Comparison of ENCODE assay signal across 20 mouse cellular contexts in the genomic region with DNA sequence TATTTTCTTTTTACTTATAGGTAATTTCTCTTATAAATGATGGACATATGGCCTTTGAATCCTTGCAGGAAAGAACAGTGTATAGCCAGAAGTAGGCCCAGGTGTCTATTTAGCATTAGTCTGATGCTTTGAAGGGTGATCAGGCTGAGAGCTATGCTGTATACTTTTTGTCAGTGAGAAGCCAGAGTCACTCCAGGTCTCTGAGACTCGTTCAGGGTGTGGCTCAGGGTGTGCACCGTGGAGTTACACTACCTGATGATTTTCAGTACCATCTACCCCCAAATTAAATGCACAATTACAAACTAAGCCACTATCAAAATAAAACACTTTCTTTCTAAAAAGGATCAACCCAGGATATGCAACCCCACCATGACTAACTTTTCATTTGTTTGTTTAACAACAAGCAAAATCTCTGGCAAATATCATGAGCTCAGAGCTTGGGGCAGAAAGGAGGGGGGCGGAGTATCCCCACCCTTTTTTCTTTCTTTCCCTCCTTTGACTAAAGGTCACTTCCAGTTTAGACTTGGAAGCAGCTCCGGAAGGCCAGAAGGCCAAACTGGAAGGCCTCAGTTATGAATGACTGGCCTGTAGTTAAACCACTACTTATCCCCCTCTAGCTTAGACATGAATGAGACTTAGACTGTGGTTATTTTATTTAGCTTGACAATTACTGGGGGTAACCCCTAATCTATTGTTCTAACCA. TPM values are rescaled to one million over a fixed set of nuclear protein-coding genes. Genes with fewer than 3 reads are reported as not detected.
DNase-seq lines count a peak whose midpoint lies in the region; ATAC-seq and TF ChIP-seq lines count a peak whose summit lies in the region.
"Had no signal": no experiment of that assay in that cellular context is flagged by ENCODE, and none has a peak within 500 bp of the region (broad histone marks: within the 10 kb centered on the region; RNA-seq: fewer than 3 reads in every experiment).

No protein-coding gene starts in this region.

- H3K36me3 ChIP-seq in kidney, embryonic 16.5 days (ENCODE audit: insufficient read depth, low read length) = peaks cover 6% of the 10 kb centered on the region; the same call in 1 of the 2 replicates
- 0 out of 2 replicates have a peak, but pooled peaks cover 2% of the 10 kb centered on the region for H3K36me3 ChIP-seq in intestine, embryonic 15.5 days
- H3K36me3 ChIP-seq in intestine, embryonic 16.5 days (ENCODE audit: control insufficient read depth, insufficient read depth, low read length) = 0 out of 2 replicates have a peak, but pooled peaks cover 2% of the 10 kb centered on the region
- no peaks in the 10 kb centered on the region for H3K36me3 ChIP-seq in stomach, postnatal 0 days (ENCODE audit: control insufficient read depth, insufficient read depth, low read length)
- H3K36me3 ChIP-seq: forebrain, embryonic 15.5 days had no signal

- H3K4me2 ChIP-seq in kidney, embryonic 16.5 days (replicated peaks; ENCODE audit: low read depth, low read length) = no peak overlapping the region
- no peak overlapping the region for H3K4me2 ChIP-seq in intestine, embryonic 15.5 days (replicated peaks)
- no peak overlapping the region for H3K4me2 ChIP-seq in intestine, embryonic 16.5 days (ENCODE audit: low read depth, low read length)
- no peak overlapping the region for H3K4me2 ChIP-seq in stomach, postnatal 0 days (replicated peaks; ENCODE audit: low read depth)
- H3K4me2 ChIP-seq: embryonic facial prominence, embryonic 15.5 days; forebrain, embryonic 15.5 days; heart, embryonic 11.5 days; heart, embryonic 15.5 days; hindbrain, embryonic 14.5 days had no signal

- no peak for ATAC-seq in kidney, embryonic 16.5 days (ENCODE audit: low FRiP score, low TSS enrichment)
- ATAC-seq in intestine, embryonic 15.5 days = peak; percentile 57
- peak; percentile 68 for ATAC-seq in intestine, embryonic 16.5 days
- ATAC-seq in stomach, postnatal 0 days (ENCODE audit: low FRiP score, low TSS enrichment) = peak; percentile 57
- no peak for ATAC-seq in activated CD4-positive, CD25-positive, alpha-beta regulatory T cell, adult 4 months
- ATAC-seq: forebrain, embryonic 15.5 days had no signal

- 87% methylated on average over 4 of the region's 4 CpGs for WGBS in kidney, embryonic 16.5 days
- WGBS in intestine, embryonic 15.5 days = 50% methylated on average over 4 of the region's 4 CpGs
- 49% methylated on average over 4 of the region's 4 CpGs for whole genome bisulfite sequencing in intestine, embryonic 16.5 days
- whole genome bisulfite sequencing in stomach, postnatal 0 days = 51% methylated on average over 4 of the region's 4 CpGs

- DNase-seq in kidney, adult 8-10 months = peak; percentile 38 to 44
- DNase-seq in stomach, postnatal 0 days (ENCODE audit: low spot score) = peak; percentile 30
- no peak for DNase-seq in gastrocnemius, adult 18-20 months (ENCODE audit: low spot score)
- DNase-seq: adrenal gland, adult 8-10 months; adrenal gland, postnatal 36 days; cerebellum, adult 2 months; cerebellum, postnatal 10 days; gastrocnemius, postnatal 10 days; heart, adult 2 months; heart, postnatal 14 days had no signal

- H3K4me1 ChIP-seq in kidney, embryonic 16.5 days (ENCODE audit: insufficient read depth, low read length) = no peaks in the 10 kb centered on the region
- 0 out of 2 replicates have a peak, but pooled peaks cover 2% of the 10 kb centered on the region for H3K4me1 ChIP-seq in intestine, embryonic 15.5 days (replicated peaks)
- H3K4me1 ChIP-seq in intestine, embryonic 16.5 days (ENCODE audit: control insufficient read depth, insufficient read depth, low read length) = peaks cover 4% of the 10 kb centered on the region
- H3K4me1 ChIP-seq in stomach, postnatal 0 days (replicated peaks; ENCODE audit: control insufficient read depth, insufficient read depth) = no peaks in the 10 kb centered on the region
- H3K4me1 ChIP-seq: embryonic facial prominence, embryonic 15.5 days; forebrain, embryonic 15.5 days; heart, embryonic 15.5 days had no signal

- H3K27me3 ChIP-seq in kidney, embryonic 16.5 days (ENCODE audit: insufficient read depth, low read length) = no peaks in the 10 kb centered on the region
- H3K27me3 ChIP-seq in intestine, embryonic 15.5 days (replicated peaks) = no peaks in the 10 kb centered on the region
- H3K27me3 ChIP-seq in intestine, embryonic 16.5 days (replicated peaks; ENCODE audit: control insufficient read depth, insufficient read depth, low read length) = no peaks in the 10 kb centered on the region
- no peaks in the 10 kb centered on the region for H3K27me3 ChIP-seq in stomach, postnatal 0 days (ENCODE audit: control insufficient read depth, insufficient read depth, low read length)
- H3K27me3 ChIP-seq: embryonic facial prominence, embryonic 15.5 days; forebrain, embryonic 15.5 days; heart, embryonic 15.5 days had no signal

- no peaks in the 10 kb centered on the region for H3K9me3 ChIP-seq in kidney, embryonic 16.5 days (ENCODE audit: low read length)
- no peaks in the 10 kb centered on the region for H3K9me3 ChIP-seq in intestine, embryonic 15.5 days
- no peaks in the 10 kb centered on the region for H3K9me3 ChIP-seq in intestine, embryonic 16.5 days (ENCODE audit: control insufficient read depth, low read length)
- no peaks in the 10 kb centered on the region for H3K9me3 ChIP-seq in stomach, postnatal 0 days (ENCODE audit: control insufficient read depth, low read length)
- H3K9me3 ChIP-seq: embryonic facial prominence, embryonic 15.5 days; forebrain, embryonic 15.5 days; heart, embryonic 15.5 days; hindbrain, embryonic 10.5 days had no signal

- H3K27ac ChIP-seq in kidney, embryonic 16.5 days (ENCODE audit: low read length) = no peak overlapping the region
- H3K27ac ChIP-seq in intestine, embryonic 15.5 days = no peak overlapping the region
- peak overlapping the region; percentile 33; the same call in 1 of the 2 replicates for H3K27ac ChIP-seq in intestine, embryonic 16.5 days (ENCODE audit: low read length)
- H3K27ac ChIP-seq in stomach, postnatal 0 days (replicated peaks) = no peak overlapping the region
- H3K27ac ChIP-seq: embryonic facial prominence, embryonic 15.5 days; forebrain, embryonic 15.5 days; heart, adult 2 months; heart, embryonic 15.5 days; hindbrain, embryonic 10.5 days; hindbrain, embryonic 14.5 days had no signal

- TF ChIP-seq EP300 in stomach, postnatal 0 days (optimal IDR thresholded peaks at IDR 0.05) = no peak

- no peak overlapping the region for H3K4me3 ChIP-seq in kidney, embryonic 16.5 days (ENCODE audit: low read length)
- no peak overlapping the region for H3K4me3 ChIP-seq in intestine, embryonic 15.5 days (replicated peaks)
- H3K4me3 ChIP-seq in intestine, embryonic 16.5 days (ENCODE audit: low read length) = no peak overlapping the region
- H3K4me3 ChIP-seq in stomach, postnatal 0 days (ENCODE audit: low read depth, low read length) = no peak overlapping the region
- H3K4me3 ChIP-seq: embryonic facial prominence, embryonic 15.5 days; forebrain, embryonic 15.5 days; heart, adult 2 months; heart, embryonic 15.5 days; hindbrain, embryonic 10.5 days had no signal

- no peak overlapping the region for H3K9ac ChIP-seq in kidney, embryonic 16.5 days (replicated peaks; ENCODE audit: low read length)
- H3K9ac ChIP-seq in intestine, embryonic 15.5 days = no peak overlapping the region
- no peak overlapping the region for H3K9ac ChIP-seq in intestine, embryonic 16.5 days (ENCODE audit: low read depth, low read length)
- H3K9ac ChIP-seq in stomach, postnatal 0 days (ENCODE audit: low read length) = no peak overlapping the region
- H3K9ac ChIP-seq: embryonic facial prominence, embryonic 15.5 days; forebrain, embryonic 15.5 days; heart, embryonic 15.5 days; hindbrain, embryonic 14.5 days had no signal

- no peak for TF ChIP-seq CTCF in stomach, postnatal 0 days (IDR thresholded peaks at IDR 0.05; ENCODE audit: low read depth)

RNA-seq across cellular contexts. Expression of gene Tmem87b, which starts 49.2 kb away (rescaled TPM):
- 33.3 and 34.7 TPM in 2 replicates for polyA plus RNA-seq in kidney, embryonic 16.5 days (2015; fragmentation: Nextera tagmentation; extraction: Ambion mirVana)
- polyA plus RNA-seq in intestine, embryonic 15.5 days (2015; fragmentation: Nextera tagmentation; extraction: Ambion mirVana) = 46.1 and 50.7 TPM in 2 replicates
- 54.6 and 62.4 TPM in 2 replicates for polyA plus RNA-seq in intestine, embryonic 16.5 days (2015; fragmentation: Nextera tagmentation; extraction: Ambion mirVana)
- polyA plus RNA-seq in stomach, postnatal 0 days (2015; fragmentation: Nextera tagmentation; extraction: Ambion mirVana) = 26.4 and 31.9 TPM in 2 replicates
- polyA plus RNA-seq in activated CD4-positive, CD25-positive, alpha-beta regulatory T cell, adult 4 months (2017; shearing (Covaris generic)) = 10 to 100 TPM; 13.9 to 14.1 TPM
- total RNA-seq in gastrocnemius, adult 18-20 months (2021) = 10 to 100 TPM; 13.3 to 14.9 TPM

Comparison
In these comparisons a context has a peak if more than half of its experiments do, and no peak if none do; other contexts are left out.
1. ATAC-seq: peak in intestine, embryonic 15.5 days (single experiment), intestine, embryonic 16.5 days (single experiment) and stomach, postnatal 0 days (single experiment); none in kidney, embryonic 16.5 days (single experiment) and activated CD4-positive, CD25-positive, alpha-beta regulatory T cell, adult 4 months (single experiment).